Mouse (Mus musculus) 416B (cell line): Measurements from ENCODE around the gene Gas7.

Experiments
- DNase-seq: peaks from one replicate; pipeline ENCODE4 v3.0.0; 2011; ENCODE audit warnings: low read depth

Gene Gas7

DNA sequence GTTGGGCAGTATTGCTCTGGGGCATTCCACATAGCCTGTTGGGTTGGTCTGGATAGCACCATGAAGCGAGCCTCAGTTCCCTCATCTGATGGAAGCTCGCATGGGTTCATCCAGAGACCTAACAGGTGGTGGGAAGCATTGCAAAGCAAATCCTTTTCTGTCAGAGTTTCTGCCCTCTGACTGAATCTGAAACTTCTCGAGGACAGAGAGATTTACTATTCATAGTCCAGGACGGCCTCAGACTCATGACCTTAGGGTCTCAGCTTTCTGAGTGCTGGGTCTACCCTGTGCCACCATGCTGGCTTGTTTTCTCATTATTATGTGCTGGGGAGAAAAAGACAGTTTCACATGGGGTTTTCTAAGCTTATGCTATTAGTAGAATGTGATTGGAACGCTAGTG lies 122.2 kb downstream of the Gas7 start:
- no peak for DNase-seq

DNA sequence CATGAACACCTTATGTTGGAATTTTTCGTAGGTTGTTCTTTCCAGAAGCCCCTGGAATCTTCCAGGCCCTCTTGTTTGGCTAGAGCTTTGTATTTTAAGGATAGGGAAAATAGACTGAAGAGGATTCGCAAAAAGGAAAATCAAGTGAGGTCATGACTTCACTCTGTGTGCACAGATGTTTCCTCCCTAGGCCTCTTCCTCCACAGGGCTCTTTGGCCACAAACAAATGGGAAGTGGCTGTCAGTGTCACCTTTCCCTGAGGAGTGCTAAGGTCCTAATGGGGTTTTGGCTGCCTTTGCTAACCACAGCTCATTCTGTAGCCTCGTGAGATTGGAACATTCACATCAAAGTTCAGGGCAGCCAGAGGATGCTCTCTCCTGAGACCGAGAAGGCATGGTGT lies 122.8 kb downstream of the Gas7 start:
- DNase-seq: peak; percentile 45

DNA sequence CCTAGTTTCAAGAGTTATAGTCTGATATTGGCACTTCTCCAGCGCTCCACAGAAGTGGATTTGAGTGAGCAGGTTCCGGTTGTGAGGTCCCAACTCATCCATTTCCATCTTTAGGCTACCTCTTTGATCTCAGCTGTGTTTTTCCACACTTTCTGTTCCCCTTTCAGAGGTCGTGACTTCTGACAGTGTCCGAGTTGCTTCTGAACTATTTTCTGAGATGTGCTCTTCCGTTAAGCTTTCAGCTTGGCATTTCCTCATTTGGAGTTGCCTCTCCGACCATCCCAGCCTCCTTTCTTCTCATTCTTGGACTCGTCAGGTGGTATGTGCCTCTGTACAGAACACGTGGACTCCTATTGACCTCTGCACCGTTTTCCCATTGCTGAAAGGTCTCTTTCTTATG lies 123.9 kb downstream of the Gas7 start:
- no peak for DNase-seq

DNA sequence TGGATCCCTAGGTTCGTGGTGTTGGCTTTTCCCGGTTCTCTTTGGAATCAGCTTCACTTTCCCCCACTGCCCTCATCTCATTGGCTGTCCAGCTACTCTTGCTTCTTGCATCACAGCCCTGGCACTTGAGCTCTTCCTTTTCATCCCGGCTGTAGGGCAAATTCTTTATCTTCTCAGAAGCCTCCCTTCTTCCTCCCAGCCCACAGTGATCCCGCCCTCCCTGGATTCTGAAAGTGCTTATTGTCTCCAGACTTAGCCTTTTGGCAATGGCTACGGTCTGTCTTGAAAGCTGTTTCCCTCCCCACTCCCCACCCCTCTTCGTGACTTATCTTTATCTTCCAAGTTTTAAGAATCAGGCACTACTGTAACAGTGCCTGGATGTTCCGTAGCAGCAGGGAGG lies 126.3 kb downstream of the Gas7 start:
- DNase-seq: no peak

DNA sequence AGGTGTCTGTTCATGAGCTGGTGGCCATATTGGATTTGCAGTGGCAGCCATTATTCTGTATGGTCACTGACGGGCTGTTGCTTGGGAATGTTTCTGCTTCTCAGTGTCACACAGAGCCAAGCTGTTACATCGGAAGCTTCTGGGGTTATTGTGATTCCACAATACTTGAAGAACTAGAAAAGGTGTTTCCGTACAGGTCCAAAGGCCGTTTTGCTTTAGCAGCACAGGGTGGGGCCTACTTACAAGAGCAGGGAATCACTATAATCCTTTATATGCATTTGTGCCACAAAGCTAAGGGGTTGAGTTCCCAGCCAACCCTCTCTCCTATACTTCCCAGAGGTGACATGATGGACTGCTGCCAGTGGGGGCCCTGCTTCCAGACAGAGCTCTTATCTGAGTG lies 127.3 kb downstream of the Gas7 start:
- DNase-seq: no peak

DNA sequence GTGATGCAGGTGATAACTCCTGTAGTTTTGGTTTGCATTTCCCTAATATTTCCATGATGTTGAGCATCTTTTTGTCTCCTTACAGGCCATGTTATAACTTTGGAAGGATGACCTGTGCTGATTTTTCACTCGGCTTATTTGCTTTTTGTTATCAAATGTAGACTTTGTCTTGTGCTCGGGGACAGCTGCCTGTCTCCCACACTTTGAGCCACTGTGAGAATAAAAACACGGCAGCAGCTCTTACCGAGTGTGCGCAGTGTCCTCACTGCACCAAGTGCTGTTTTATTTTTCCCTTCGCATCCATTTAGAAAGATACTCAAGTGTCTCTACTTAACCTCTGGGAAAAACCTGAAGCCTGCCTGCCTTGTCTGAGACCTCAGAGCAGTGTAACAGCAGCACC lies 129.8 kb downstream of the Gas7 start:
- DNase-seq: no peak

DNA sequence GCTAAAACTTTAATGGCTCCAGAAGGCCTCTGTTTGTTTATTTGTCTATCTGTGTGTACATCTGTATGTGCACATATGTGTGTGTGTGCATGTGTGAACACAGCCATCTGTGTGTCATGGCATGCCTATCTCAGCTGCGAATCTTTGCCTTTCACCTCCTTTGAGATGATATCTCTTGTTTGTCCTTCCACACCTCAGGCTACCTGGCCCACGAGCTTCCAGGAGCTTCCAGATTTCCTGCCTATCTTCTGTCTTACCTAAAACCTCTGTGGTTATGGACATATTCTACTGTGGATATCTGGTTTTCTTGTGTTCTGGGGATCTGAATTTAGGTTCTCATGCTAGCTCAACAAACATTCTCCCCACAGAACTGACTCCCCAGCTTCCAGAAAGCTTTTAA lies 130.4 kb downstream of the Gas7 start:
- DNase-seq: no peak

DNA sequence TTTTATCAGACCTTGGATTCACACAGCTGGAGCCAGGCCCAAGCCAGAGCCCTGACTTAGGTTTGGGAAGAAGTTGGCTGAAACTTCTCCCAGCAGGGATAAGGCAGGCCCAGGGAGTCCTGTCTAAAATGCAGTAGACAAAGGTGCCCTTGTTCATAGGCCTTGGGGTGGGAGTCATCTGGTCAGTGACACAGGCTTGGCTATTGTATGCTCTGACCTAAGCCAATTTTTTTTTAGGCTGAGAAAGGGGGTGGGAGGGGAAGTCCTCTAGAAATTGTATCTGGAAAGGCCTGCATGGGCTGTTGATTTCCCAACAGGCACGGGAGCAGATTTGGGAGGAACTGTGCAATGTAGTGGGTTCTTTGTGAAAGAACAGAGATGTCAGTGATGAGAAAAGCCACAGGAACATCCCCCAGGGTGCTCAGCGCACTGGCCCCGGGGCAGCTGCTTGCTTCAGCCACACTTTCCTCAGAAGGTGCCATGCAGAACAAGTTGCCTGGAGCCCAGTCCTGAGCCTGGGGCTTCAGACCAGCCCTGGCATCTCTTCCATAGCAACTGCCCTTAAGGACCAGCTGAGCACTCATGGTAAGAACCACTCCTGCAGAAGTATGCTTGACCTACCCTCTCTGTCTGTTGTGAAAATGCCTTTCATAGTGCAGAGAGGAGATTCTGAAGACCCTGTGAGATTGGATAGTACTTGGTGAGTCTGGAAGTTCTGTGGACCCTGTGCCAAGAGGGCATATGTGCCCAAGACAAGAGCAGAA lies 131.2 kb downstream of the Gas7 start:
- peak; percentile 71 for DNase-seq

DNA sequence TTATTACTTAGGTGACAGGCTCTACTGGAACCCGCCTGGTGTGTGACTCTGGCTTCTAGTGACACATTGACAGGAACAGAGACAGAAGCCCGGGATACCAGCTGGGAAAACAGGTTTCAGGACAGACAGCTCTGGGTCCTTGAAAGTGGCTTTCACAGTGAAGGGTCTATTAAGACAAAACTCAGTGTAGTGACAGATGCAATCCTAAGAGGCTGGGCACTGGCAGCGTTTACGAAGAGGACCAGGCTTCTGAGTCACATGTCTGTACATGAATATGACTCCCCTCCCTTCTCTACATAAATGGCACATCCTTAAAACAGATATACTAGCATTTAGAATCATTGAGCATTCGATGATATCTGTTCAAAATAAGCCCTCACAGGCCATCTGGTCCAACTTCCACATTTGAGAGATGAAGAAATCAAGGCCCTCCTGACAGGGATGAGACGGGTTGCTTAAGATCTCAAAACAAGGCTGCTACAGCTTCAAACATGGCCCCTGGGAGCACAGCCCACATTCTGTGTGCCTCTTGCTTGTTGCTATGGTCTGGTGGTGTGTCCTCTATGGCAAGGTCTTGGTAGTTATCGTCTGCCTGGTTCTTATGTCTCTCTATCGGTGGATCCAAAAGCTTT lies 133.1 kb downstream of the Gas7 start:
- DNase-seq: peak; percentile 78

DNA sequence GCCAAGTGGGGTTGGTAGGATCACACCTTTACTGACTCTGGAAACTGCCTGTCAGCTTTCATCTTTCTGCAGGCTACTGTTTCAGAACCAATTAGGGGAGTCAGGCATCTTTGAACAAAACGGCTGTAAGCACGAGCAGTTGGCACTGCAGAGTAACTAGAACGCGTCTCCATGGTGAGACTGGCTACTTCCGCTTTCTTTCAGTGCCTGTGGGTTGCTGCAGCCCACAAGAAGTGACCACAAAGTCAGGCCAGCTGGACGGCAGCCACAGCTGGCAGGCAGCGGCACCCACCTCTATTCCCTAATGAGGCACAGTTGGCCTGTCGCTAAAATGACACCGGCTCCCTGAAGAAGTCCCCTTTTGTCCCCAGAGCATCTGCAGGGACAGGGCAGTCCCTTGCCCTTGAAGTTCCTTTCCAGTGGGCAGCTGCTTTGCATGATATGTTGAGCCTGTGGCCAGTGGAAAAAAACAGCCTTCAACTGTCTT lies 133.6 kb downstream of the Gas7 start:
- peak; percentile 94 for DNase-seq

DNA sequence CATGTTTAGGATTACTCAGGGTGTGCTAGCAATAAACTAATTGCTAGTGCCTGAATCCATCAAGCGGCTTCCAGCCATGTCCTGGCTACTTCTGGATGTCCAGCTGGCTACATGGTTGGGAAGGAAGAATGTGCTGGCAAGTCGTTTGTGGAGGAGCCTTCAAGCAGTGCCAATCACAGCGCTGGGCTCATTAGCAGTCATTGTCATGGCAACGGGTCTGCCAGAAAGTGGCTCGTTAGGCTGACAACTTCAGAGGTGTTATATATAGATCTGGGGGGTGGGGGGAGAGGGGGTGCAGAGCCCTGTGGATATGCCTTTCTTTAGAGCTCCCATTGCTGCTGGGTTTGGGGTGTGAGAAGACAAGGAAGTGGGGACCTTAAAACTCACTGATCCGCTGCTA lies 141.0 kb downstream of the Gas7 start:
- no peak for DNase-seq

DNA sequence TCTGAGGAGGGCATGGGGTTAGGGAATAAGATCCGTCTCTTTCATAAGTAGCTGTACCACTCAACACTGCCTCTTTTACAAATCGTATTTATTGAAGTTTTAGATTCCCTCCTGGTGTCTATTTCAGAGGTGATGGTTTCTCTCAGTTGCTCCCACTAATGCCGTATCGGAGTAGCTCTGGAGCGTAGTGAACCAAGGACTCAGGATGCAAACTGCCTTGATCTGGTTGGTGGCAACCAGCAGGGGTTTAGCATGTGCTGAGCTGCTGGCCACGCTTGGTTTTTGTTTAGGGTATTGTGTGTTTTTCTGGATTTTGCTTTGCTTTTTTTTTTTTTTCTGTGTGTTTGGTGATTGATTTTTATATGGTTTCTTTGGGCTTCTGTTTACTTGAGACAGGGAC lies 141.6 kb downstream of the Gas7 start:
- no peak for DNase-seq

DNA sequence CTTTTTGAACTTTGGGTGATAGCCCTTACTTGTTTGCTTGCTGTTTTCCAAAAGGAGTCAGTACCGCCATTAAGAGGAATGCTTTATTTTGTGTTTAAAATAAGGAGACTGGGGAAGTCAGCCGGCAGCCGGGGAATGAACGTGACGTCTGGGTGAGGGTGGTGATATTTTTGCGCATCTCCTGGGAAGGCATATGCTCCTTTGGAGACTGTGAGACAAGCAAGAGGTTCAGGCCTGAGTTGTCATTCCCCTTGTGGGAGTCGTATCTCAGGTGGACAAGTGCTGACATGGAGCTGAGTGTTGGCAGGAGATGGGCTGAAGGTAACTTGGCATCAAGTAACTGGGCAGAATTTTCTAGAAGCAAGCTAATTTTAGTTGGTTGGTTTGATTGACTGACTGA lies 142.2 kb downstream of the Gas7 start:
- DNase-seq: no peak

DNA sequence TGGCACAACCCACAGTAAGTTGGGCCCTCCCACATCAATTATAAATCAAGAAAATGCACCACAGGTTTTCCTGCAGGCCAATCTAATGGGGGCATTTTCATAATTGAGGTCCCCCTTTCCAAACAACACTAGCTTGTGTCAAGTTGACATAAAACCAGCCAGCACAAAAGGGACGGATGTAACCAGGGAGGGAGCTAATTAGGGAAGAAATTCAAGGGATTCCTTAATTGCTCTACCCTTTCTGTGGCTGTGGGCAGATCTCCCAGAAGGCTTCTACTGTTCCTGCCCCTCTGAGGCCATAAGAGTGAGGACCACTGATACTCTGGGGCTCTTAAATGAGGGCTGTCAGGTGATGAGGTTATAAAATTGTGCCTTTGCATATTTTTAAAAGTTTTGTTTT lies 143.9 kb downstream of the Gas7 start:
- no peak for DNase-seq

DNA sequence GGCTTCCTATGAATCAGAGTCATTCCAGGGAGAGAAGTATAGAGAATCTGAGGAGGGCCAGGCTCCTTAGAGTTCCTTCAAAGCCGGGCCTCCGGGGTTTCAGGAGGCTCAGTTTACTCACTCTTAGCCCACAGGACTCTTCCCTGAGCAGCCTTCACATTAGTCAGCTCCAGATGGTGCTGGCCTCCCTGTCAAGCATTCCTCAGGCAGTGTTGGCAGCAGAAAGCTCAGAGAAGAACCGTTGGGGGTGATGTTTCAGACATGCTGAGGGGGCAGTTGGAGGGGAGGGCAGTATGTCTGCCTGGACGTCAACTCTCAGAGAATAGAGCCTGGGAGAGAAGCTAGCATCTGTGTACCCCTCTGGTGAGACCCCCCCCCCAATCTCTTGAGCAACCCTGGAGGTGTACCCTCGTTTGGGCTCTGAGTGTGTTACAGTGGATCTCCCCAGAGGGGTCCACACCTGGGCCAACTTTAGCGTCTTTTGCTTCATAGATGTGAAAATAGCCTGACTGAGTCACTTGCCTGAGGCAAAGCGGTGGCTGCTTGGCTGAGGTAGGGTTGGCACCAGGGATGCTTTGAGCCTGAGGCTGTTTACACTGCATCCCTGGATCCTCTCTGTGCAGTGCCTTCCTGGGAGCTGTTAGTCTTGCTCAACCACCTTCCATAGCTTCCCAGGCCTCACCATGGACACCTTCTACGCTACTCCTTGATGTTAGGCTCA lies 145.6 kb downstream of the Gas7 start:
- DNase-seq: no peak

DNA sequence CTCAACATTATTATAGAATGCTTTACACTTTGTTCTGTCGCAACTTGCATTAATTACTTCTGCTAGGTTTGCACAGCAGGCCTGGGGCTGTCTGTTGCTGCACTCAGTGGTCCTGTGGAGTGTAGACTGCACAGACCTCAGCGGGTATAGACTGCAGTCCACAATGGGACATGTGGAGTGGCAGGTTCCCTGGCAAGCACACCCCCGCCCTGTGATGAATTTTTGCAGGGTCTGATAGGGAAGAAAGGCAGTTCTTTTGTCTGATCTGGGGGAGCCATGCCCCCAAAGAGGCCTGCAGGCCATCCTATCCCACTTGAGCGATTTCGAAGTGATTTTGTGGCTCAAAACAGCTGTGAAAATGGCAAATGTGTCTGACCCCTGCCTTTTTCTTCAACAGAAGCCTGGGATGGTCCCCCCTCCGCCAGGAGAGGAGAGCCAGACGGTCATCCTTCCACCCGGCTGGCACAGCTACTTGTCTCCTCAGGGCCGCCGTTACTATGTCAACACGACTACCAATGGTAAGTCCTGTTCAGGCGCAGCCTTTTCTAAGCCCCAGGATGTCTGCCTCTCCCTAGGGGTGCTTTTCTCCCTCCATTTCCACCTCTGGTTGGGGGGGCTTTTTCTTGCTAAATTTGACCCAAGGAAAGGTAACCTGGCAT lies 147.6 kb downstream of the Gas7 start:
- no peak for DNase-seq

DNA sequence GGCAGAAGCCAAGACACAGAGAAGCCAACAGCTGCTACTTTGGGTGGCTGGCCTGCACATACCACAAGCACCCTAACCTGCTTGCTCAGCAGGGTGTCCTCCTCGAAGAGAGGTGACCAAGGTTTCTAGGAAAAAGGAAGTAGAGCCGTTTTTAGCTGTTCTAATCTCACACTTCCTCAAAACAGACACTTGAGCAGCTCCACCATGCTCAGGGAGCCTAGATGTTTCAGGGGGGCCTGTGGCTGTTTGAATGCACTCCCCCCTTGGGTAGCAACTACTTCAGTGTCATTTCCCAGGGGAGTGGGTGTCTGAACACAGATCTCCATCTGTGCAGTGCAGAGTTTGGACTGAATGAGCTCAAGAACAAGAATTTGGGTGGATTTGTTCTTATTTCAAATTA lies 149.2 kb downstream of the Gas7 start:
- peak; percentile 11 for DNase-seq

DNA sequence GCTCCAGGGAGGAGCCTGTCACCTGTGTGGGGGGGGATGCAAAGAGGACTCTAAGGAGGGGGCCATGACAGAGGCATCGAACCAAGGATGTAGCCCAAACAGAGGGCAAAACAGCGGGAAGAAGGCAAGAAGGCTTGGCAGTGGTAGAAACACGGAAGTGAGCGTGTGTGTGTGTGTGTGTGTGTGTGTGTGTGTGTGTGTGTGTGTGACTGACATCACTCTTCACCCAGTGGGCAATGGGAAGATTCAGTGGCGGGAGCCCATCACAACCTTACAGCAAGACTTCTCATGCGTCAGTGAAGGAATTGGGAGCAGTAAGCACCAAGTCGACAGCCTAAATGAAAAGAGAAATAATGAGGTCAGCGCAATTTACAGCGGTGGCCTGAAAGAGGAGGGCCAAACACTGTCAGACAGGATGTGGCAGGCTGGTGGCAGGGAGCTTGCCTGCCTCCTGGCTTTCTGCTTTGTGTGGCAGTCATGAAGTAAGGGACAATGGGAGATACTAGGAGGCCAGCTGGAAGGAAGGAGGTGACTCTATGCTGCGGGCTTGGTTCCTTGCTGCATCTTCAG lies 153.0 kb downstream of the Gas7 start:
- DNase-seq: no peak

DNA sequence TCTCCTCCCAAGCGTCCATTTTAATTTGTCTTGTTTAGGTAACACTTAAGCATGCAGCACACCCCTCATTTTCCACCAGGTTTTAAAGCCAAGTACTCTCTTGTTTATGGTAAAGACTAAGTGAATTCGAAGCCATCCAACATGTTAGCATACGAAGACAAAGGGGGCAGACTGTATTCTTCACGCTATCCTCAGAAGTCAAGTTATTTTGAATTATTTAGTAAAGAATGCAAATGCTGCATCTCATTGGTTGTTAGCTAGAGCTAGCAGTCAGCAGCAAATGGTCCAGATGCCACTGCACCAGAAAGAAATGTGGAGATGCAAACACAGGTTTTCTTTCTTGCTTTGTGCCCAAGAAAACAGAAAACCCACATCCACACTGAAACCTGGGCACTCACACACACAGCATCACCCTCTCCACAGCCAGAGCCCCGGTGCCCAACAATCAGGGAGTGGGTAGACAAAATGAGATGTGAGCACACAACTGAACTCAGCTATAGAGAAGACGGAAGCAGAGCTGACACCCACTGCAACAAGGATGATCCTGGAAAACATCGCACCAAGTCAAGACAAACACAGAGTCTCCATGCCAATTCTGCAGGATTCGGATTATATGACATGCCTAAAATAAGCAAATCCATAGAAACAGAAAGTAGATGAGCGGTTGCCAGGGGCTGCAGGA lies 157.1 kb downstream of the Gas7 start:
- DNase-seq: no peak

DNA sequence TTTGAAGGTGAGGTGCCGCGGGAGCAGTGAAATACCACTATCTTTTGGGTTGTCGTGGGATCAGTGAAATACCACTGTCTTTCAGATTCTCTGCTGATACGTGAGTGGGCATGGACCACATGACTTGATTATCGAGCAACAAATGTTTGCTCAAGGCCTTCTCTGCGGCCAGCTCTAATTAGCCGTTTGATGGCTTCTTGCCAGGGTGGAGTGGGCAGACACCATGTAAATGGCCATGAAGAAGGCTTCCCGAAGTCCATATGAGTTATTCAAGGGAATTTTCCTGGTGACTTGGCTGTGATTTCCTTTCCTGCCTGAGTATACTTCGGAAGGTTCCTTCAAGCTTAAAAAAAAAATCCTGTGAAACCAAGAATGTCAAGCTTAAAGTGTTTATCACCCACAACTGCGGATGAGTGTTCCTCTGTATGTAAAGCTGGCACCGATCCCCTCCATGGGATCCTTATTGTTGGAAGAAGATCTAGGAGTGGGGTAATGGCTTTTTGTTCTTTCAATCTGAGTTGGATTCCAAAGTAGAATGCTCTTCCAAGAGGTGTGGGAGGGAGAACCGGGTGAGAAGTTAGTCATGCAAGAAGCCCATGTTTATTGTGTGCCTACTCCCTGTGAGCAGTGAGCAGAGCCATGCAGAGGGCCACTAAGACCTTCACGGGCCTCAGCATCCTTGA lies 161.5 kb downstream of the Gas7 start:
- DNase-seq: no peak

DNA sequence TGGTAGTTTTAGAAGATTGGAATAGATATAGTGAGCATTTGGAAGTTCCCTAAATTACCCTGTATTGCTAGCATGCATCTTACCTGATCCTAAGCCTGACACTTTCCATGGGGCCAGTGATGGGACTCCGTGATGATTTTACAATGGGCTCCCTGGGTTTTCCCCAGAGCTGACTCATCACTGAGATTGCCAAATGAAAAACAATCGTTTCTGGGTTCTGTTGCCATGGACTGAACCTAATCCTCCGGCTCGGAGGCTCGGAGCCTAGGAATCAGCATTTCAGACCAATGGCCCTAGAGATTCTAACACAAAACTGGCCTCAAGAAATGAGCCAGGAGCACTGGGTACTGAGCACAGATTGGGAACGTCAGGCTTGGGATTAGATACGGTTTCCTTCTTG lies 167.1 kb downstream of the Gas7 start:
- DNase-seq: no peak
